Mouse (Mus musculus) embryonic facial prominence, embryonic 10.5 days (tissue): ENCODE measurements around the gene Snx9. TPM values are rescaled to one million over a fixed set of nuclear protein-coding genes. Genes with fewer than 3 reads are reported as not detected.

Source experiments
- DNase-seq: peaks from one replicate; pipeline ENCODE4 v3.0.0-alpha.2; 2017; ENCODE audit warnings: low spot score
- H3K27ac ChIP-seq: fragments of 300-500 bp; sonication (generic); replicated peaks from 2 replicates; pipeline ENCODE4 v1.5.1; 2016; ENCODE audit warnings: mild to moderate bottlenecking
- H3K27me3 ChIP-seq: fragments of 300-500 bp; sonication (generic); replicated peaks from 2 replicates; pipeline ENCODE4 v1.6.1; 2016; ENCODE audit warnings: low read depth, mild to moderate bottlenecking; ENCODE audit not compliant: poor library complexity, severe bottlenecking
- H3K36me3 ChIP-seq: fragments of 300-500 bp; sonication (generic); replicated peaks from 2 replicates; pipeline ENCODE4 v1.6.1; 2016; ENCODE audit warnings: mild to moderate bottlenecking, moderate library complexity
- H3K4me1 ChIP-seq: fragments of 300-500 bp; sonication (generic); 2 replicates; pipeline ENCODE4 v1.6.1; 2016
- H3K4me3 ChIP-seq: fragments of 300-500 bp; sonication (generic); 2 replicates; pipeline ENCODE4 v1.5.1; 2016; ENCODE audit warnings: mild to moderate bottlenecking, moderate library complexity
- H3K9me3 ChIP-seq: fragments of 300-500 bp; sonication (generic); 2 replicates; pipeline ENCODE4 v1.6.1; 2016; ENCODE audit warnings: mild to moderate bottlenecking
- WGBS: fragments of 180-500 bp; shearing (Covaris S2); methylation state at CpG from one replicate; pipeline ENCODE4 v1.1.7; 2016; 5-methylcytosine and 5-hydroxymethylcytosine counted together
- polyA plus RNA-seq: library from polyadenylated mRNA; unstranded; fragments of >200 nt; fragmentation: Nextera tagmentation; extraction: Ambion mirVana; gene quantifications from 2 replicates; pipeline ENCODE4 v1.2.1, GENCODE M21; 2016

The Snx9 gene
- polyA plus RNA-seq, 1 experiment from 2014 or later: 19.5 TPM

DNA sequence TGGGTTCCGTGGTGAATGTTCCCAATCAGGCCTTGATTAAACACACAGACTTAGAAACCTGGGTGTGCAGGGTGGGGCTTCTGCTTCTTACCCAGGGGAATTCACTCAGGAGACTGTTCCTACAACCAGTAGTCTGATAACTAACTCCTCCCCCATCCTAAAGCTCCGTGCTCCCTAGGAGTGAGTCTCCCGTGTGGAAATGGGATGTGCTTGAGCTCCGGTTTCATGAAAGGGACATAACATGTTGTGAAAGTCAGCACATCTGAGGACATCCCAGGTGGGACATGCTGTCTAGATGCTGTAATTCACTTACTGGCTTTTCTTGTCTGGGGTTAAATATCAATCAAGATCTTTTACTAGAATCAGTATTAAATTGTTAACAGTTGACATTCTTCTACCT, 111.3 kb downstream of the Snx9 start:
- H3K4me3 ChIP-seq: no peak overlapping the region
- H3K27ac ChIP-seq: no peak overlapping the region
- no peaks in the 10 kb centered on the region for H3K4me1 ChIP-seq
- no peaks in the 10 kb centered on the region; the same call in 1 of the 2 replicates for H3K27me3 ChIP-seq
- no peaks in the 10 kb centered on the region for H3K9me3 ChIP-seq
- H3K36me3 ChIP-seq: no peaks in the 10 kb centered on the region
- DNase-seq: no peak
- WGBS: 82% methylated on average over 4 of the region's 4 CpGs

DNA sequence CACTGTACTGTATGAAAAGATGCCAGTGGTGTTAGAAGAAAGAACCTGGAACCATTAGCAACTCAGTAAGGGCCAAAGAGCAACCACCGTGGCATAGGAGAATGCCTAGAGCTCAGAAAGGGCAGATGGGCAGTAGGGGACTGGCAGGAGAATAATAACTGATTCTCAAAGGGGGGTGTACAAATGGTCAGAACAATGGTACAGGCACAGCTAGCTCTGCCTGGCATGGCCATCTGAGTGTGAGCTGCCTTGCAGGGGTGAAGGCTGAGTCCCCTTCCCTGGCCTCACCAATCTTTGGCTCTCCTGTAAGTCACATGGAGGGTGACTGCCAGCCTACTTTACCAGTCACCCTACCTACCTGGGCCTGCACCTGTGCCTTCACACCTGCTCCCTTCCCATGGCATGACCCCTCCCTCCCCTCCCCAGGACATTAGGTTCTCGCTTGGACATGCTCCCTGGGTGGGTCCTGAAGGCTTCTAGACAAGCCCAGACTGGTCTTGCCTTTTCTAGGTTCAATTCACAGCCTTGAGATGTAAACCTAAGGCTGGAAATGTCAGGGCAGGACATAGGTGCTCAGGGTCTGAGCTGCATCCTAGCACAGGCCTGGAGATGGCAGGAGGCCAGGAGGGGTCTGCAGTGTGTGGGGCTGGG, 115.3 kb downstream of the Snx9 start:
- H3K4me1 ChIP-seq: peaks cover 19% of the 10 kb centered on the region
- H3K27ac ChIP-seq: no peak overlapping the region

DNA sequence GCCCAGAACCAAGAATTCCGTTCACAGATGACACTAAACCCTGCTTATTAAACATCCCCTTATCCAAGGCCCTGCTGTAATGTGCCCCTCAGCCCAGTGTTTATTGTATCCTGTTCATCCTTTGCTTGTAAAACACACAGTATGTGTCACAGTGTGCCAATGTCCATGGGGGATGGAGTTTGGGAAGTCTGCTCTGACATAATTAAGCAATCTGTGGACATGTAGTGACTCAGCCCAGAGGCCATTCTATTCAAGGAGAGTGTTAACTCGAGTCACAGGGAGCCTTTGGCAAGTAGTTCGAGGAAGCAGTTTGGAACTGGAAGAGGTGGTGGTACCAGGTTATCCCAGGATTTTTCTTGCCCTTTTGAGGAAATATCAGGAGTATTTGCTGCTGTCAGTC, 116.0 kb downstream of the Snx9 start:
- Histone ChIP-seq H3K9me3 (no peaks in the 10 kb centered on the region), H3K4me1 (peaks cover 19% of the 10 kb centered on the region), H3K4me3 (no peak overlapping the region), H3K36me3 (no peaks in the 10 kb centered on the region), H3K27ac (no peak overlapping the region), H3K27me3 (peaks cover 16% of the 10 kb centered on the region)
- DNase-seq: no peak
- 63% methylated on average over 3 of the region's 3 CpGs for WGBS

More for the DNA sequence above, 115.3 kb downstream of the Snx9 start:
- H3K9me3 ChIP-seq: no peaks in the 10 kb centered on the region
- DNase-seq: no peak
- WGBS: 78% methylated on average over 2 of the region's 2 CpGs
- H3K4me3 ChIP-seq: no peak overlapping the region
- peaks cover 16% of the 10 kb centered on the region for H3K27me3 ChIP-seq
- no peaks in the 10 kb centered on the region for H3K36me3 ChIP-seq

DNA sequence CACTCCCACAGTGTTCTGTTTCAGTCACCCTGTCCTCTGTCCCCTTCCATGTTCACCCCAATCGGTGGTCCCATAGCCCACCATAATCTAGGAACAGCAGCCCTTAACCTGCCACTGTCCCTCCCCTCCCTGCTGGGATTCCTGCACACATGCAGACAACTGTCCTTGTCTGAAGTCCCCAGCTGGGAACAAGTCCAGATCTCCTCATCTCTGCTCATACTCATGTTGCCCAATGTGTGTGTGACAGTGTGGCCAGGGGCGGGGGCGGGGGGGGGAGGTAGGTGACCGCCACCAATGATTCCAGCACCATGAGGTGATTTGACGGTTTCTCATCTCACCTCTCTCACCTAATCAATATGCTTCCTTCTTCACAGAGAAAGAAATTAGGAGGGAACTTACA, 117.1 kb downstream of the Snx9 start:
- H3K36me3 ChIP-seq: no peaks in the 10 kb centered on the region
- no peak for DNase-seq
- 0 out of 2 replicates have a peak, but pooled peaks cover 5% of the 10 kb centered on the region for H3K9me3 ChIP-seq
- no peak overlapping the region for H3K27ac ChIP-seq
- WGBS: 91% methylated on average over 5 of the region's 5 CpGs
- no peak overlapping the region for H3K4me3 ChIP-seq
- peaks cover 19% of the 10 kb centered on the region for H3K4me1 ChIP-seq
- peaks cover 16% of the 10 kb centered on the region for H3K27me3 ChIP-seq

DNA sequence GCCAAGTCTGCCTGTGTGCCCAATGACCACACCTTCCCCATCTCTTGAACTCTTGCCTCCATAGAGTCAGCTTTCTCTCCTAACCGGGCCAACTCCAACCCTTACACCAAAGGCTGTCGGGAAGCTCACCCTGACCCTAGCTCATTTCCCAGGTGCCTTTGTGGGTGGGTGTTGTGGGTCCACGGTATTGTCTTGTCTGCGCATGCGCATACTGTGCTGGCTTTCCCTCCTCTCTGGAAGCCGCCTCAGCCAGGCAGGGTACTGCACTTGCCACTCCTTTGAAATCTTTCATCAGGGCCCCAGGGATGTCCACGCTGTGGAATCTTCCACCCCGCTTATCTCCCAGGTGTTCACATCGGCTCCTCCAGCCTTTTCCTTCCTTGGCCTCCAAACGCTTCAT, 117.5 kb downstream of the Snx9 start:
- 80% methylated on average over 10 of the region's 10 CpGs for WGBS
- Histone ChIP-seq H3K27ac (peak overlapping the region; percentile 22; the same call in 1 of the 2 replicates), H3K9me3 (0 out of 2 replicates have a peak, but pooled peaks cover 5% of the 10 kb centered on the region), H3K27me3 (peaks cover 16% of the 10 kb centered on the region), H3K4me1 (peaks cover 19% of the 10 kb centered on the region), H3K36me3 (no peaks in the 10 kb centered on the region), H3K4me3 (no peak overlapping the region)
- DNase-seq: no peak

DNA sequence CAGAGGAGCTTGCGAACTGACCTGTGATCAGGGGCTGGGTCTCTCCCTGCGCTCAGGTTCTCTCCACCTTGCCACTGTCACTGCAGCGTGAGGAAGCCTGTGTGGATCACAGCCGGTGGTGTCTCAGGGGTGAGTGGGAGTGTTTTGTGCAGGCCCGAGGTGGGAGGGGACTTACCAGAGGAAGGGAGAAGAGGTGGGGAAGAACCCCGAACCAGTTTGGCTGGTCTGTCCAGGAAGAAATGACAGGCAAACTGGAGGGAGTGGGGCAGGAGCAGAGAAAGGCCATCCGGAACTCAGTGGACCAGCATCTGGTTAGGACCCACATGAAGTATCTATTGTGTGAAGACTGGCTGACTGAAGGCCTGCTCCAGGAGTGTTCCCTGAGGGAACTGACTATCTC, 118.0 kb downstream of the Snx9 start:
- no peak for DNase-seq
- 0 out of 2 replicates have a peak, but pooled peaks cover 5% of the 10 kb centered on the region for H3K9me3 ChIP-seq

DNA sequence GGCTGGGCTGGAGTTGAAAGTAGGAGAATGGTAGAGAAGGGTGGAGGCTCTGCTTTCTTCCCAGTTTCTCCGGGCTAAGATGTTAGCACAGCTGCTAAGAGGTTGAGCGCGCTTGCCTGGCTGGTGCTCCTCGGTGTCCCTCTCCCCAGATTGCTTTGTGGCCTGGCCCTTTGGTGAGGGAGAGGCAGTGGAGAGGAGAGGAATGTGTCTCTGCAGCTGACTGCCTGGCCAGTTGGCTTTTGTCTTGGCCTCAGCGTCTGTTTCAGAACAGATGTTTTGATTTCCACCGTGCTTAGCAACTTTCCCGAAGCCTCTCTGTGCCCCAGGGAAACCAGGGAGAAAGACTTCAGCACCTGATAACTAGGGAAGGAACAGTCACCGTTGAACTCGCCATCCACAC, 118.7 kb downstream of the Snx9 start:
- H3K27ac ChIP-seq: 0 out of 2 replicates have a peak overlapping the region, but pooled peaks have one; percentile 5
- no peak for DNase-seq
- H3K4me1 ChIP-seq: peaks cover 22% of the 10 kb centered on the region
- H3K36me3 ChIP-seq: no peaks in the 10 kb centered on the region
- peaks cover 16% of the 10 kb centered on the region for H3K27me3 ChIP-seq
- H3K9me3 ChIP-seq: 0 out of 2 replicates have a peak, but pooled peaks cover 5% of the 10 kb centered on the region
- H3K4me3 ChIP-seq: no peak overlapping the region
- 56% methylated on average over 9 of the region's 9 CpGs for WGBS

More for the DNA sequence above, 118.0 kb downstream of the Snx9 start:
- Histone ChIP-seq H3K27ac (peak overlapping the region; percentile 22; the same call in 1 of the 2 replicates), H3K36me3 (no peaks in the 10 kb centered on the region), H3K27me3 (peaks cover 16% of the 10 kb centered on the region), H3K4me1 (peaks cover 19% of the 10 kb centered on the region), H3K4me3 (no peak overlapping the region)
- WGBS: 67% methylated on average over 7 of the region's 7 CpGs

DNA sequence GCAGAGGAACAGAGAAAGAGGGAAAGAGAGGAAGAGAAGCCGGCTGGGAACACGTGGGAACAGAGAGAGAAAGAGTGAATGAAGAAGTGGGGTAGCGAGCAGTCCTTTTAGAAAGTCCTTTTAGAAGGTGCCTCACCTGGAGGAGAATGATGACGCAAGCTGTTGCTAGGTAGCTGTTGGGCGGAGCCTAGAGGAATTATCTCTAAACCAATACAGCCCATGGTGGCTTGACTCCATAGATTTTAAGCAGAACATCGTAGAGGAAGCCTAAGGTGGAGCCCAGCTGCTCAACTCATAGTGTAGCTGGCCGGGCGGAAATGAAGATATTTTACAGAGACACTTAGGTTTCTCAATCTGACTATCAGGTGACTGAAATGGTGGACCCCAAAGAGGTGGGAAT, 122.6 kb downstream of the Snx9 start:
- Histone ChIP-seq H3K36me3 (no peaks in the 10 kb centered on the region), H3K4me1 (peaks cover 29% of the 10 kb centered on the region), H3K4me3 (no peak overlapping the region), H3K27me3 (peaks cover 9% of the 10 kb centered on the region; the same call in 1 of the 2 replicates), H3K9me3 (0 out of 2 replicates have a peak, but pooled peaks cover 5% of the 10 kb centered on the region), H3K27ac (no peak overlapping the region)
- WGBS: 95% methylated on average over 8 of the region's 8 CpGs
- no peak for DNase-seq

DNA sequence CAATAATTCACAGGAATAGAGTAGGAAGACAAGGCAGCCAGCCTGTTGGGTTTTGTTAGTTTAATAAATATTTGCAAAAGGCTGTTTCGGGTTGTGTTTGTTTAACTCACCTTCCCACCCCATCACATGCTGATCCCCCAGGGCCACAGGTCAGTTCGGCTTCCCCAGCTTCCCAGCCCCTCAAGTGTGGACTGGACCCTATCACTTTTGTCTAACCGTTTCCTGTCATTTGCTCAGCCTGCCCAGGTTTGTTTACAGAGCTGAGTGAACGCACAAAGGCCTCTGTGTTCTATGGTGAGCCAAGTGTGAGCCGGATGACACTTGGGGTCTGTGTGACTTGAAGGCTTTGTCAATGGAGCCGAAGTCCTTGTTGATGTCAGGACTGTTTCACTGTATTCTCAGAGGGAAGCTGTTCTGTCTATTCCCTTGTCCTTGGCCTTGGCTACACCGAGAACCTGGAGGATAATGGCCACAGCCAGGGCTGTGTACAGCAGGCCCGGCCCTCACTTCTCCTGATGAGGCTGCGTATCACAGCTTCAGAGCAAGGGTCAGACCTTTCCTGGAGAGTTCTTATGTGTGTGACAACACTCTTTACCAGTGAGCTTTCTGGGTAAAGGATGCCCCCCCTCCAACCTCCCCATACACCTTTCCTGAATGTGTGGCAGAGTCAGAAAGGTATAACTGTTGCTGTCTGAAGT, 124.1 kb downstream of the Snx9 start:
- DNase-seq: peak; percentile 37
- peak overlapping the region; percentile 54 for H3K27ac ChIP-seq
- H3K36me3 ChIP-seq: no peaks in the 10 kb centered on the region
- 0 out of 2 replicates have a peak, but pooled peaks cover 5% of the 10 kb centered on the region for H3K9me3 ChIP-seq
- no peaks in the 10 kb centered on the region for H3K27me3 ChIP-seq
- WGBS: 33% methylated on average over 9 of the region's 9 CpGs
- H3K4me1 ChIP-seq: peaks cover 18% of the 10 kb centered on the region
- no peak overlapping the region for H3K4me3 ChIP-seq

DNA sequence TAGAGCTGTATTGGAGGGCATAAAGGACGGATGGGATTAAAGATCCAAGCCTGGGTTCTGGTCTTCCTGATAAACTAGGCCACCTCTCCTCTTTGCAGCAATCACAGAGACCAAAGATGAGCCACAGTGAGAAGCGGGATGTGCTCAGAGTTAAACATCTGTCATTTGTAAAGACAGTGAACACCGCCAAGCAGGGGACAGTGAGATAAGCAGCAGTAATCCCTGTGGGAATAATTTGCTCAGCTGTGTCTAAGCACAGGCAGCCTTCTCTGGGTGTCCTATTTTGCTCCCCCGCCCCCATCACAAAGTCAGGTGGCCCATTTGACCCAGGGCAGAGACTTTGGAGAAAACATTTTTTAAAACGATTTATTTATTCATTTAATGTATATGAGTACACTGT, 125.6 kb downstream of the Snx9 start:
- no peaks in the 10 kb centered on the region for H3K36me3 ChIP-seq
- H3K4me3 ChIP-seq: no peak overlapping the region
- no peak for DNase-seq
- H3K9me3 ChIP-seq: 0 out of 2 replicates have a peak, but pooled peaks cover 5% of the 10 kb centered on the region
- H3K27ac ChIP-seq: no peak overlapping the region
- H3K4me1 ChIP-seq: peaks cover 15% of the 10 kb centered on the region
- WGBS: 83% methylated on average over 5 of the region's 5 CpGs
- no peaks in the 10 kb centered on the region for H3K27me3 ChIP-seq

DNA sequence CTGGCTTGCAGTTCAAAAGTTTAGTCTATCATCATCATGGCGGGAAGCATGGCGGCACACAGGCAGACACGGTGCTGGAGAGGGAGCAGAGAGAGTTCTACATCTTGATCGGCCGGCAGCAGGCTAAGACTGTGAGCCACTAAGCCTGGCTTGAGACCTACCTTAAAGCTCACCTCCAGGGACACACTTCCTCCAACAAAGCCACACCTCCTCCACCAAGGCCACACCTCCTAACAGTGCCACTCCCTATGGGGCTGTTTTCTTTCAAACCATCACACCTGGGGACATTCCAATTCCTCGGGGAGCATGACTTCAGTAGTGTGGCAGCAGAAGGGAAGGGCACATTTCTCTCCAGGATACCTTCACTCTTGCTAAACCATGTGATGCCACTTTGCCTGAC, 127.4 kb downstream of the Snx9 start:
- Histone ChIP-seq H3K36me3 (no peaks in the 10 kb centered on the region), H3K4me3 (no peak overlapping the region), H3K27me3 (no peaks in the 10 kb centered on the region), H3K27ac (no peak overlapping the region), H3K4me1 (peaks cover 19% of the 10 kb centered on the region), H3K9me3 (no peaks in the 10 kb centered on the region)
- DNase-seq: no peak
- WGBS: 59% methylated on average over 6 of the region's 6 CpGs

DNA sequence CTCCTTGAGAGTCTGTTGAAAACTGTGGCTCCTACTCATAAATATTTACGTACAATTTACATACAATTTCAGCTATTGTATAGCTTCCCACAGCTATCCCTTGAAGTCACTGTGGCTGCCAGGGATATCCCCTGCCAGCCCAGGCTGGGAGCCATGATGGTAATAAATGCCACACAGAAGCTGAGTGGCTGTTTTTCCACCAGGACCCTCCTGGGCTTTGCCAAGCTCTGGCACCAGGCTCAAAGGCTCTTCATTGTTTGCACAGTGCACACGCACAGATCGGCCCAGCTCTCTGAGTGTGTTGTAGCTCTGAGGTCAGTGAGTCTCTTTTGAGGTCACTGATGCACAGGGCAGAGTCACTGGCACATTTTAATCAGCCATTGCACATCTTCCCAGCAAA, 128.1 kb downstream of the Snx9 start:
- WGBS: 73% methylated on average over 3 of the region's 3 CpGs
- H3K27me3 ChIP-seq: no peaks in the 10 kb centered on the region
- H3K36me3 ChIP-seq: no peaks in the 10 kb centered on the region
- H3K4me3 ChIP-seq: no peak overlapping the region
- peaks cover 19% of the 10 kb centered on the region for H3K4me1 ChIP-seq
- H3K27ac ChIP-seq: no peak overlapping the region
- H3K9me3 ChIP-seq: no peaks in the 10 kb centered on the region
- DNase-seq: no peak
